Mouse (Mus musculus): ENCODE data around the gene Lpcat2.

Gene Lpcat2

DNA sequence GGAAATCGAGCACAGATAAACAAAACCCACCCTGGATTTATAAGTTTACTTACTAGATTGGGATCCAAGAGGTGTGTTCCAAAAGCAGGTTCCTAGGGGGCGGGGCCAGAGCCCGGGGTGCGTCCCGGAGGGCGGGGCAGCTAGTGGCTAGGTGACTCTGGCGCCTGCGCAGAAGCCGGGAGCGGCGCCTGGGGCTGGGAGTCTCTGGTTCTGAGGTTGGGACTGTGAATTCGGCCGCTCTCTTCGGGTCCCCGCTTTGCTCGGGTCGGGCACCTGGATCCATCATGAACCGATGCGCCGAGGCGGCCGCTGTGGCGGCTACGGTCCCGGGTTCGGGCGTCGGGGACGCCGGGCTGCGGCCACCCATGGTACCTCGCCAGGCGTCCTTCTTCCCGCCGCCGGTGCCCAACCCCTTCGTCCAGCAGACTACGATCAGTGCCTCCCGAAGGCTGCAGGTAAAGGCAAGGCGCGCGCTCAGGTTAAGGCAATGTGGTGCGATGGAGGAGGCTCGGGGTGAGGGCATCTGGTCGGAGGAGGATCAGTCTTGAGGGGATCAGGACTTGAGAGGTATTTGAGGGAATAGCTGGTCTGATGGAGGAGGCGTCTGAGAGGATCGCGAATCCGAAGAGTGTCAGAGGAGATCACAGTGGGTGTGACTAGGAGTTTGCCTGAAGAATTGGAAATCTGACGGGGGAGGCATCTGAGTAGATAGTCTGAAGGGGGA, at the start of gene Lpcat2:
TSS of gene Lpcat2 (plus strand) at position 169 of the 724 bp plus-strand sequence.
- DNase-seq: peak; percentile 82 to 88

DNA sequence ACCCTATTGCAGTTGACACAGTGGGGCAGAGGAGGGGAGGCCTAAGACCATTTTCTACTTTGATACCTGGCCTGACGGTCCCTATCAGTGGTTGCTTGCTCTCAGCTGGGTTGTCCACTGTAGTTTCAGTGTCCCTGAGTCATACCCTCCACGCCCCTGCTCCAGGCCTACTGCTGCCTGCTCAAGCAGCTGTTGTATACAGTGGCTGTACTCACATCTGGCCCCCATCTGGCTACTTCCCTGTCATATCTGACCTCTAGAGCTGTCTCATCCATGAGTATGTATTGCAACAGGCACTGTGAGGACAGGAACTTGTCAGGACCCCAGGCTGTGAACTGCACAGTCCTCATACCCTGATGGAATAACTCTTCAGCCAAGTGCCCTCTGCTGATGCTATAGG, 42.4 kb upstream of the Lpcat2 start:
- DNase-seq: no peak

DNA sequence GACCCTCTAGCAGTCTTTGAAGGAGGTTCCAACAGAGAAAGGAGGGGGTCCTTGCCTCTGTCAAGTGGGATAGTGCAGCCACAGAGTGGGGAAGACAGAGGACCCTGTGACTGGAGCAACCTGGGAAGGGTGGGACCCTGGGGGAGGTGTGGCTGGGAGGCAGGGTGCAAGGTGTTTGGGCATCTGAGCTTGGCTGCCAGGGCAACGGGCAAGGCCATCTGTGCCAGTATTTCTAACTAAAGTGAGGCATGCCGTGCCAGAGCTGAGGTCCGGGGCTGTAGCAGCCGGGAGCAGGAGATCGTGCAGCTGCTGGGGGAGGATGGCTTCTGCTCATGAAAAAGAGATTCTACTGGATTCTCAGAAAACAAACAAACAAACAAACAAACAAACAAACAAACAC, 39.5 kb upstream of the Lpcat2 start:
- peak; percentile 57 to 62 for DNase-seq

DNA sequence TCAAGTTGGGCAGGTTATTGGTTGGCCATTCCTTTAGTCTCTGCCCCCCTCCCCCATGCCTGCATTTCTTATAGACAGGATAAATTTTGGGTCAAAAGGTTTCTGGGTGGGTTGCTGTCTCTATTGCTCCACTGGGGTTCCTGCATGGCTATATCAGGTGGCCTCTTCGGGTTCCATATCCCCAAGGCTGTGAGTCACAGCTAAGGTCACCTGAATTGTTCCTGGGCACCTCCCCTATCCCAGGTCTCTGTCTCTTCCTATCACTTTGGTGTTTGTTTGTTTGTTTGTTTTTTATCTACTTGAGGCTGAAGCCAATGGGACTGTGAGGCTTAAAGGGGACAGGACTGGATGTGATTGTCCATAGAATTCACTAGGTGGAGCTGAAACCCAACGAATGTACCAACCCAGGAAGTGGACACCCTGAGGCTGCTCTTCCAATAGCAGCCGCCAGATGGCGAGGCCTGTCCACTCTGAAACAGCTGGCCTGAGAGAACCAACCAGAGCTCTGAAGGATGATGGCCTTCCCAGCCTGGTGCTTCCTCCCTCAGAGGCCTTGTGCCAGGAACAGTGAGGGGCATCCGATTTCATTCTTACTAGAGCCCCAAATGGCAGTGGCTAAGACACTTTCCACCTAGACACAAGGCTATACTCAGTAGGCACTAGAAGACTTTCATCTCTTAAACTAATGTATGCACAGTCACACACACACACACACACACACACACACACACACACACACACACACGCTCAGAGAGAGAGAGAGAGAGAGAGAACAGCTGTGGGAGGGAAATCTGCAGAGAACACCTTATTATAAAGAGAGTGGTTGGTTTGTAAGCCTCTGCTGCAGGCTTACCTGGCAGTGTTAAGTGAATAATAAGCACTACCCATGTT, 37.0 kb upstream of the Lpcat2 start:
- peak; percentile 96 for DNase-seq

DNA sequence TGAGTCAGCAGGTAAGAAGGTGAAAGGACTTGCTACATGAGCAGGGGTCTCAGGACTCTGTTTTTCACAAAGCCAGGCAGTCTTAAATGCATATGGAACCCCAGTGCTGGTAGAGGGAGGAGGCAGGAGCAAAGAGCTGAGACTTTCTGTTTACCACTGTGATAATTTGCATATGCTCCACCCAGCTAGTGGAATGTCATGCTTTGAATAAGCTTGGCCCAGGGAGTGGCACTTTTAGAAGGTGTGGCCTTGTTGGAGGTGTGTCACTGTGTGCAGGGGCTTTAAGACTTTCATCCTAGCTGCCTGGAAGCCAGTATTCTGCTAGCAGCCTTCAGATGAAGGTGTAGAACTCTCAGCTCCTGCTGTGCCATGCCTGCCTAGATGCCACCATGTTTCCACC, 34.0 kb upstream of the Lpcat2 start:
- DNase-seq: no peak

DNA sequence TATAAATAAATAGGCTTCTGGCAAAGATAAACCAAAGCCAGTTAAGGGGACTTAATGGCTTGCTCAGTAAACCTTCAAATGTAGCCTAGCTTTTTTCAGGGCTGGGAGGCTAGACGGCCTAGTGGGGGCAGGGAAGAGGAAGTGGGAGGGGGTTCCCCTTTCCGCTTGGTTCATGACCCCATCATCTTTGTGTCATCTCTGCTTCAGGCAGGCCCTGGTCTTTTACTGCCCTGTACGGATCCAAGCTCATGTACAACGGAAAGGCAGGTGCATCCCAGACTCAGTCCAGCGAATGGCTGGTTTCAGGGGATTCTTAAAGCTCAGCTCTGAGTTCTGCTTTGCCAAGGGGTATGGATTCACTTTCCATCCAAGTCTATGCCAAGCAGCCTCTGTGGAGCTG, 32.8 kb upstream of the Lpcat2 start:
- no peak for DNase-seq

DNA sequence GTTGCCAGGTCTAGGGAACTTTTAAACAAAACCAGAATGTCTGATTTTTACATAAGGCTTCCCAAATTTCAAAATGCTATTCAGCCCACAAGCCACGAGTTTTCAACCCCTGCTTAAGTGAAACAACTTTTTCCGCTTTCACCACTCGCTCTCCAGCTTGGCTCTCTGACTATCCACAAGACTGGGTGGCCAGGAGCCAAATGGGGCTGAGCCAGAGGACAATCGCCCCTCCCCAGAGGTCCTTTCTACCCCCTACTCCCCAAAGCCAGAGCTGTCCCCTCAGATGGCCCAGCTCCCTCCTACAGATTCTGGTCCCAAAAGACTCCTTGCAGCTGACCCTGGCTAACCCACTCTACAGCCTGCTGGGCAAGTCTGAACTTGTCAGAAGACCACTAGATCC, 29.1 kb upstream of the Lpcat2 start:
- DNase-seq: peak; percentile 59 to 68

DNA sequence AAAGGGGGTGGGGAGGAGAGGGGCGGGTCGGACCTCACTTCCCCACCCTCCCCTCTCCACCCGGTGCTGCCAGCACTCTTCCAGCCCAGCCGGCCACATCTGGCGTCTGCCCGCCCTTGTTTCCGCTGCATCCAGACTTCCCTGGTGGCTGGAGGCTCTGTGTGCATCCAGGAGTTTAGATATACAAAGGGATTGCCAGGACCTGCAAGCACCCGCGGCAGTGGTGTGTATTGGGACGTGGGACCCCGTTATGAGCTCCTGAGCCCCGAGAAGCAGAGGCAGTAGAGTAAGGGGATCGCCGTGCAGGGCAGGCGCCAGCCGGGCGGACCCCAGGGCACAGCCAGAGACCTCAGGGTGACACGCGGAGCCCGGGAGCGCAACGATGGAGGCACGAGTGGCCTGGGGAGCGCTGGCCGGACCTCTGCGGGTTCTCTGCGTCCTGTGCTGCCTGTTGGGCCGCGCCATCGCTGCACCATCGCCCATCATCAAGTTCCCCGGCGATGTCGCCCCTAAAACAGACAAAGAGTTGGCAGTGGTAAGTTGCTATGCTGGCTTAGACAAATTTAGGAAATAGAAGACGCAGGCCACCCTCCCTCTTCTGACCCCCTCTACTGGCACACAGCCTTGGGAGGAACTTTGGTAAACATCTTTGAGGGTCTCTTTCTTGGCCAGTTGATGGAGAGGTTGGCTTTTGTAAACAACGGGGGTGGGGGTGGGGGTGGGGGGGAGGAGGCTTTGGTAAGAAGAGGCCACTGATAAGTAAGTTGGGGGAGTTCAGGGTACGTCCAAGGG, 27.7 kb upstream of the Lpcat2 start, which contains the start of gene Mmp2:
TSS of gene Mmp2 (plus strand) at position 49 of the 792 bp plus-strand sequence.
- peak in 1 of 2 experiments; percentile 20 for DNase-seq

DNA sequence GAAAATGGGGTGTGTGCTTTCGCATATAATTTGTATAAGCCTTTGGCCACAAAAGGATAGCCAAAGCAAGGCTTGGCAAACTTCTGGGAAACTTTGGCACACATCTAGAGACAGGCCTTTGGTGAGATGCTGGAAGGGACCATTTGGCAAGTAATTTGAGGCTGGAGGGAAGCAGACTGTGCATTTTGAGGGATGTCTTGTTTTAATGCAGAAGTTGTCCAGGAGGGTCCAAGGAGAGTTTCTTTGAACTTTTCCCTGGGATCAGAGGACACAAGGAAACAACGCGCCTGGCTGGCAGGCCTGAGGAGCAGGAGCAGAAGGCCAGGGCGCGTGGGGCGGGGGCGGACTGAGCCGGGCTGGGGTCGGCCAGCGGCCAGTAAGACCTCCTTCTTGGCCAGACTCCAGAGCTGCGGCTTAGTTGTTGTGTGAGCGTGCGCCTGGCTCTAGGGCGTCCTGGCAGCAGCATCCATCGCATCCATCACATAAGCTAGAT, 26.8 kb upstream of the Lpcat2 start:
- DNase-seq: peak; percentile 92 to 96

DNA sequence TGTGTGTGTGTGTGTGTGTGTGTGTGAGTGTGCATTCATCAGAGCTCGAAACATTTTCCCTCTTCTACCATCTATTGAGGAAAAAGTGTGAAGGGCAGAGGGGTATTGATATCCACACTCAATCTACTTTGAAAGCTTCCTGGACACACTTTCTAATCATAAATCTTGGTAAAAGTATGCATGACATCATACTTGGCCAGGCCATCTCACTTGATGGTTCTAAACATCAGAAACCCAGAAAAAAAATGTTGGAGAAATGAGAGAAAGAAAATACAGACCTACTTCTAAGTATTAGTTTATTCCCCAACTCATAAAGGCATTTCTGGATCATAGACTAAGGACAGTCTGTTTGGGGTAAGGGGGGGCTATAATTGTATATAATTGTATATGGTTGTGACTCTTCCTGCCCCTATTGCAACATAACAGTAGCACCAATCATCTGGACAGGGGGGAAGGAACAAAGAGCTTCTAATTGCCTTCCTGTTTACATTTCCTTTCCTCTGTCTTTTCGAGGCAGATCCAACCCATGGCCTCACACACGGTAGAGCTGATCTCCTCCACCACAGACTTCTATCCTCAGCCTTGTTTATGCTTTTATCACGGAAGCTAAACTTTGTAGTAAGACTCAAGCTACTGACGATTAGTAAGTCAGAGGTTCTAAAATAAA, 20.9 kb upstream of the Lpcat2 start:
- no peak for DNase-seq

DNA sequence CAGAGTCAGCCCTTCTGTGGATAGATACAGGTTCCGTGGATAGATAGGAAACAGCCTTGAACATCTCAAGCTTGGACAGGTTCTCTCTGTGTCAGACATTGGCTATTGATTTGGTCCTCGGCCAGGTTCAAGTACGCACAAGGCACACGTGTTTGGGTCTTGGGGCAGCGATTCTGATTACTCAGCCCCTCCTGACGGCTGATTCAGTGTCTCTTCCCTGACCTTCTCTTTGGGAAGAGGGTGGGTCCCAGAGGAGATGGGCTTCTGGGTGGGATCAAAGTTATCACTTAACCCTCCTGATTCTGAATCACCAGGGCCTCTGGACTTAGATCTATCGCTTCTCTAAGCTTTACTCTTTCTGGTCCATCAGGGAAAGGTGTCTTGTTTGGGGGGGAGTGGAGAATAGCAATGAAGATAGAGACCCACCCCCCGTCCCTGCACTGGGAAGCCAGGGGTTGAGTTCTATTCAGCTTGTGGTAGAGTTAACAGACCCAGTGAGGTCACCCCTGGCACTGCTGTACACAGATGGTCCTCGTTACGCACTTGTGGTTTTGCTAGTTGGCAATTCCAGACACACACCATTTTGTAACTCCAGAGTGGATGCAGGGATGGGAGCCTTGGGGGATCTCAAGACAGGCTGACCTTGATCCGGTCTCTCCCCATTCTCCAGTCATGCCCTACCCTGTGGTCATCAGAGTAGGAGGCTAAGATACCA, 20.2 kb upstream of the Lpcat2 start:
- no peak for DNase-seq

DNA sequence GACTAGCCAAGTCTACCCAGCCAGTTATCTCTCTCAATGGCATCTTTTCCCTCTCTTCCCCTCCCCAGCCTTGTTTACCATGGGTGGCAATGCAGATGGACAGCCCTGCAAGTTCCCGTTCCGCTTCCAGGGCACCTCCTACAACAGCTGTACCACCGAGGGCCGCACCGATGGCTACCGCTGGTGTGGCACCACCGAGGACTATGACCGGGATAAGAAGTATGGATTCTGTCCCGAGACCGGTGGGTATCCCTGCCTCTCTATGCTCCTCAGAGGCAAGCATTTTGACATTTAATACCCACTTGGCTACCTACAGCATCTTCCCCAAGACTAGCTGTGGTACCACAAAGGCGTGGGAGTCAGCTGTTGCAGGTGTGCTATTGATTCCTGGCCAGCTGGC, 19.2 kb upstream of the Lpcat2 start:
- DNase-seq: no peak

DNA sequence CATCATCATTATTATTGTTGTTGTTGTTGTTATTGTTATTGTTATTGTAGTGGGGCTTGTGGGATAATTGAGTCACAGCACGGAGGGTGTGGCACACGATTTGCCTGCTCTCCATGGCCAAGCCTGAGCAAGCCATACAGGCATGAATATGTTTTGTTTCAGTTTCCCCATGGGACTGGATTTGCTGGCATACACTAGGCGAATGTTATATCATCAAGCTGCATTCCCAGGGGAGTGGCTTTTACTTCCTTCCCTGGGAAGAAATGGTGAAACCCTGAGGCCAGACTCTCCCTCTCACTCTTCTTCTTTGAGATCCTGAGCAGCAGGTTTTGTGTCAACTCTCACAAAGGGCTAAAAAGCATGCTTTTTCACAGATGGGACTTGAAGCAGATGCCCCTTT, 16.5 kb upstream of the Lpcat2 start:
- DNase-seq: no peak

DNA sequence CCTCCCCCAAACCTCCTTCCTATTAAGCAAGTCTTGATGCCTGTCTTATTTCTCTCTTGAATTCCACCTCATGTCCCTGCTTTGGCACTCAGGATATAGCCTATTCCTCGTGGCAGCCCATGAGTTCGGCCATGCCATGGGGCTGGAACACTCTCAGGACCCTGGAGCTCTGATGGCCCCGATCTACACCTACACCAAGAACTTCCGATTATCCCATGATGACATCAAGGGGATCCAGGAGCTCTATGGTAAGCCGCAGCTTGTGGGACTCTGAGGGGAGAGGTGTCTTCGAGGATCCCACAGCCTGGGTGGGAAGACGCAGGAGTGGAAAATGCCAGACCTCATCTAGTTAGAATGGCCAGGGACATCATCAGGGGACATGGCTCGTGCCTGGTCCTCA, 16.0 kb upstream of the Lpcat2 start:
- no peak for DNase-seq

DNA sequence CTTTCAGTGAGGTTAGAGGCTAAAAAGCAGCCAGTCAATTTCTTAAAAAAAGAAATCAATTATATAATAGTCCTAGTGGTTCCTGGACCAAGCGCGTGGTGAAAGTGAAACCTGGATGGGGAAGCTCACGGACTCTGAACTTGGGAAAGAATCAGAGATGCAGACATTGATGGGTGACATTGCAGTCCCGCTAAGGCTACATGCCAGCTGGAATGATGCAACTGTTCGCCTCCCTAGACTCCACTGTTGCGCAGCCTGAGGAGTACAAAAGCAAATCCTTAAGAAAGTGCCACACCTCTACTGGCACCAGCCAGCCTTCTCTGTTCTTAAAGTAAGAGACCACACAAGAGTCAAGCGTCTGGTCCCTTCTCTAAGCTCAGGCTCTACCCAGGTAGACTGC, 15.3 kb upstream of the Lpcat2 start:
- DNase-seq: no peak

DNA sequence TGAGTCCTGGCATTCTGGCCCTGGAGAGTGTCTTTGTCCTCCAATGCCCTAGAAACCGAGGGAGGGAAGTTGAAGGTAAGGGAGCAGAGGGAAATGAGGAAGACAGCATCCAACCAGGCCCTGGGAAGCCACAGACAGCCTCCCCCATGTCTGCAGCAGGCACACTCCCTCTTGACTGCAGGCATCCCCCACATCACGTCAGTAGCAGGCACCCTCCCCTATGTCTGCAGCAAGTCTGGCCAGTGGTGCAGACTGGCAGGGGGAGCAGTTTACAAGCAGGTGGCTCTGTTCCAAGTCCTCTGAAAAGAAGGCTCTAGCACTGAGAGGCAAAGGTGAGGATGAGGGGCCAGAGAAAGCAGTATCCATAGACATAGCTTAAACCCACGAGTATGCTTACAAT, 8.5 kb upstream of the Lpcat2 start:
- DNase-seq: peak in 1 of 2 experiments; percentile 25

DNA sequence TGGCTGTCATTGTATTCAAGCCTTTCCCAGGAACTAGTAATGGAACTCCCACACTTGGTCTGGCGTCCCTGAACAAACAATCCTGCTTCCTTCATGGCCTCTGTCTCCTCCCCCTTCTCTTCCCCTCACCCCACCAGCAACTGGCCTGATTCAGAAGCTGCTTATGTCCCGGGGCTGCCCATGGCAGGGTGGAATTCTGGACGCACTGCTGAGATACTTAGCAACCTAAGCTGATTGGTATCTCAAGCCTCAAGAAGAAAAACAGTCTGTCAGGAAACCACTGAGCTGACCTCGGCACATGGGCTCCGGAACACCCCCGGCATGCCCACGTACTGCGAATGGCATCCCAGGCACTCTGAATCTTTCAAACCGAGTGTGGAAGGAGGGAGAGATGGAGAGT, 7.8 kb upstream of the Lpcat2 start:
- DNase-seq: no peak

DNA sequence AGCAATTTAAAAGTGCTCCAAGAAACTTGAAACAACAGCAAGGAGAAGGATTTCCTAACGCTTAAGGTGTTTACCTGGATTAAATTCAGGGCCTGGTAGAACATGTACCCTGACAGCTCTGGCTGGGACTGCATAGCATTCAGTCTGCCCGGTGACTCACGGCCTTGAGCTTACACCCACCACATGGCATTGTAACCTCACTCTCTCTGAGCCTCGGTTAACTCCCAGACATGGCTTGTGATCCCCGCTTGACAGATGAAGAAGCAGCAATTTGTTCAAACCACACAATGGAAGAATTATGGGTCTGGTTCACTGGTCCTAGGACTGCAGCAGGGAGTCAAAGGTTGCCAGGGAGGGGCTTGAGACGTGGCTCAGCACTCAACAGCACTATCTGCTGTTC, 5.9 kb upstream of the Lpcat2 start:
- no peak for DNase-seq

DNA sequence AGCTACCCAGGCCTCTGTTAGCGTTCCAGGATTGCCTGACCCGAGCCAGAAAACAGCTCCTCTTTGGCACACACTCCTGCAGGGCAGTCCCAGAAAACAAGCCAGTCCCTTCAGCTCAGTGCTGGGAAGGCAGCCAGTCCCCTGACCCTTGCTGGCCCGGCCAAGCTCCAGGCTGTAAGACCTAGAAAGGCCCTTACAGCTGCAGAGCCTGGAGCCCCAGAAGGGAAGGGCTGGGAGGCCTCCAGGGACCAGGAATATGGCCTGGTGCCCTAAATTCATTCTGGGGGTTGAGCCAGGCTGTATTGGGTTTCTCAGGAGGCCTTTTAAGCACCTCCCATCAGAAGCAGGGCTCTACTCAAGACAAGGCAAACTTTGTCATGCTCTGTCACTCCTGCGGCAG, 4.9 kb upstream of the Lpcat2 start:
- DNase-seq: peak; percentile 75 to 89

DNA sequence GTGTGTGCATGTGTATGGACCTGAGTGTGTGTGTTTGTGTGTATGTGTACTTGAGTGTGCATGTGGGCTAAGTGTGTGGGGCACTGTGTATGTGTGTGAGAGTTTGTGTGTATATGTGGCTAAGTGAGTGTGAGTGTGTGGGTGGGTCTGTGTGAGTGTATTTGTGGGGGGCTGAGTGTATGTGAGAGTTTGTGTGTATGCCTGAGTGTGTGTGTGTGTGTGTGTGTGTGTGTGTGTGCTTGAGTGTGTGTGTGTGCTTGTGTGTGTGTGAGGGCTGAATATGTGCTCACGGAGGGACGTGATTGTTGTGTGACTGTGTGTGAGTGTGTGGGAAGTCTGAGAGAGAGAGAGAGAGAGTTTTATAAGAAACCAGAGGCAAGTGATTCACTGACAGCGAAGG, 3.8 kb upstream of the Lpcat2 start:
- no peak for DNase-seq

DNA sequence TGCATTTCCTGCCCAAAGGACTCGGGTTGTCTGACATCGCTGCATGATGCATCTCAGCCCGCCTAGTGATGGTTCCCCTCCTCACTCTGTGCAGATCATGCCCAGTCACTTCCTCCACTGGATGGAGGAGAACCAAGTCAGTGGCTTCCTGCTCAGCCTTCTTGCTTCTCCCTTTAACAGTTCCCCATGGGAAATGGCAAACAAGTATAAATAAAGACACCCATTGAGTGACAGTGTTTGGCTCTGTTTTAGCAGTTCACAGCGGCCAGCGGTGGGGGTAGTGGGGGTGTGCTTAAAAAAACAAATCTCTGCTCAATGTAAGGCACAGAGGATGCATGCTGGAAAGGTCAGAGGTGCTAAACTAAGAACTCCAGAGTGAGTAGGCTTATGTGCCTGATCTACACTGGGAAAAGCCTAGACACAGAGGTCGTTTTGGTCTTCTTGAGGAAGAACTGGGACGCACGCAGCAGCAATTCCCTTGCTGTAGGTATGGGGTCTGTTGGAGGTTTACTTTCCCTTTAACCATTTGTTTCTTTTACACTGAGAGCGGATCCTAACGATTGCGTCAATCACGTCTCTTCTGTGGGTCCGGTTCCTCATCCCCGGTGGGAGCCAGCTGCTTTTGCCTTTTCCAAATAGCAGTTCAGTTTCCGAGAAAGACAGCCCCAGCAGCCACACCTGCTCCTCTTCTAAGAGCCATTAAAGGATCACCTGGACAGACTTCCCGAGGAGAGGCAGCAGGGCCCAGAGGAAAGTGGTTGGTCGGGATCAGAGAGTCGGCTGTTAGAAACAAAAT, 1.8 kb upstream of the Lpcat2 start:
- no peak for DNase-seq

All from cerebellum, postnatal 10 days (tissue).